Mouse (Mus musculus) cerebellum, adult 18-20 months (tissue): Measurements from ENCODE around the gene 1700015F17Rik.

ENCODE experiments used
- DNase-seq, 2 experiments: peaks; one replicate each; pipeline ENCODE4 v3.0.0; 2021

1700015F17Rik gene

GRCm38 (mm10) chr5:5423081-5423480 lies 55.9 kb downstream of the 1700015F17Rik start:
- no peak for DNase-seq

GRCm38 (mm10) chr5:5421439-5421838 lies 57.5 kb downstream of the 1700015F17Rik start:
- DNase-seq = no peak

- DNase-seq = no peak
Observed at GRCm38 (mm10) chr5:5419992-5420455, 58.9 kb downstream of the 1700015F17Rik start, which contains the start of gene Cdk14. Gene Cdk14 (minus strand): TSS chr5:5420312.

GRCm38 (mm10) chr5:5419253-5419652 lies 59.7 kb downstream of the 1700015F17Rik start:
- DNase-seq = no peak

- DNase-seq = no peak
Observed at GRCm38 (mm10) chr5:5414835-5415234, 64.1 kb downstream of the 1700015F17Rik start.

GRCm38 (mm10) chr5:5411886-5412285 lies 67.1 kb downstream of the 1700015F17Rik start:
- DNase-seq = no peak

GRCm38 (mm10) chr5:5401986-5402385 lies 77.0 kb downstream of the 1700015F17Rik start:
- DNase-seq = no peak

GRCm38 (mm10) chr5:5392786-5393185 lies 86.2 kb downstream of the 1700015F17Rik start:
- DNase-seq = no peak
